Mouse (Mus musculus): Measurements from ENCODE around the gene Mark1.

DNA sequence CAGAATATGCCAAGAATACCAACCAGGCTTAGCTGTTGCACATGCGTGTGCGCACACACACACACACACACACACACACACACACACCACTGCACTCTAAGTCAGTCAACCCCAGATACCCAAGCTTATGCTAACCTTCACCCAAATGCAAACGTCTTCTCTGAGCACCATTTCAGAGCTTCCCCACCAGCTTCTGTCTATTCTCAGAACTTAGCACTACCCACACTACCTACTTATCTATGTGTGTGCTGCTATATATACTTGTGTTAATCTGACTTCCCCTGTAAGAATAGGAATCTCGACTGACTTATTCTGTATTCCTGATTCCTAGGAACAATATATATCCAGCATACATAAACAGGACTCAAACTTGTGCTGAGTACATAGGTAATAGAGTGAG lies 30.0 kb downstream of the Mark1 start:
- TF ChIP-seq CTCF (IDR thresholded peaks at IDR 0.05; ENCODE audit: low read depth), result no peak
- no peak for TF ChIP-seq EP300 (IDR thresholded peaks at IDR 0.05; ENCODE audit: low read depth)
